11 mouse cellular contexts compared by ENCODE assay signal in genomic region chr5:134740501-134741341, GRCm38 (mm10). TPM values are rescaled to one million over a fixed set of nuclear protein-coding genes. Genes with fewer than 3 reads are reported as not detected.
DNase-seq lines count a peak whose midpoint lies in the region; ATAC-seq and TF ChIP-seq lines count a peak whose summit lies in the region.
"Had no signal": no experiment of that assay in that cellular context is flagged by ENCODE, and none has a peak within 500 bp of the region (broad histone marks: within the 10 kb centered on the region; RNA-seq: fewer than 3 reads in every experiment).

No protein-coding gene starts in this region.

- H3K27ac ChIP-seq in kidney, adult 2 months (ENCODE audit: insufficient read depth, low read depth, low read length): 0 out of 2 replicates have a peak overlapping the region, but pooled peaks have one; percentile 19
- H3K27ac ChIP-seq in hindbrain, embryonic 14.5 days: no peak overlapping the region
- H3K27ac ChIP-seq: liver, embryonic 15.5 days had no signal

- H3K9ac ChIP-seq in hindbrain, embryonic 14.5 days: no peak overlapping the region
- H3K9ac ChIP-seq: liver, embryonic 15.5 days had no signal

- TF ChIP-seq POLR2A in kidney, adult 2 months (IDR thresholded peaks at IDR 0.05; ENCODE audit: low read depth, low read length): no peak

- 0 out of 2 replicates have a peak, but pooled peaks cover 3% of the 10 kb centered on the region for H3K4me1 ChIP-seq in kidney, adult 2 months (ENCODE audit: control insufficient read depth, insufficient read depth, low read length)
- H3K4me1 ChIP-seq in hindbrain, embryonic 14.5 days (replicated peaks; ENCODE audit: control insufficient read depth, insufficient read depth, low read length): 0 out of 2 replicates have a peak, but pooled peaks cover 7% of the 10 kb centered on the region

- H3K9me3 ChIP-seq in hindbrain, embryonic 14.5 days (ENCODE audit: control insufficient read depth, low read length): no peaks in the 10 kb centered on the region
- H3K9me3 ChIP-seq: liver, embryonic 15.5 days had no signal

- 0 out of 2 replicates have a peak, but pooled peaks have one; percentile 23 for ATAC-seq in erythroblast, adult 5-6 weeks (replicated peaks; ENCODE audit: low FRiP score, poor library complexity, severe bottlenecking)
- peak; percentile 34; the same call in 1 of the 2 replicates for ATAC-seq in hindbrain, embryonic 14.5 days (ENCODE audit: low FRiP score)

- no peaks in the 10 kb centered on the region for H3K27me3 ChIP-seq in kidney, adult 2 months (replicated peaks; ENCODE audit: control insufficient read depth, insufficient read depth, low read length)
- no peaks in the 10 kb centered on the region for H3K27me3 ChIP-seq in hindbrain, embryonic 14.5 days (ENCODE audit: control insufficient read depth, insufficient read depth, low read length)
- H3K27me3 ChIP-seq: liver, embryonic 15.5 days had no signal

- WGBS in kidney, adult 2 months: 60% methylated on average over 11 of the region's 11 CpGs
- WGBS in hindbrain, embryonic 14.5 days: 39% methylated on average over 11 of the region's 11 CpGs

- H3K4me2 ChIP-seq in hindbrain, embryonic 14.5 days (replicated peaks): no peak overlapping the region
- H3K4me2 ChIP-seq: liver, embryonic 15.5 days had no signal

- no peak overlapping the region for H3K4me3 ChIP-seq in kidney, adult 2 months (ENCODE audit: insufficient read depth, low read depth, low read length)
- no peak overlapping the region for H3K4me3 ChIP-seq in hindbrain, embryonic 14.5 days (replicated peaks; ENCODE audit: low read length)
- H3K4me3 ChIP-seq: liver, embryonic 15.5 days had no signal

- H3K36me3 ChIP-seq in kidney, adult 2 months (ENCODE audit: control insufficient read depth, insufficient read depth, low read length): no peaks in the 10 kb centered on the region
- no peaks in the 10 kb centered on the region for H3K36me3 ChIP-seq in hindbrain, embryonic 14.5 days (replicated peaks; ENCODE audit: control insufficient read depth, insufficient read depth)
- H3K36me3 ChIP-seq: liver, embryonic 15.5 days had no signal

- peak; percentile 28 for DNase-seq in kidney, adult 2 months
- no peak for DNase-seq in kidney, postnatal 25 days
- no peak for DNase-seq in hindbrain, embryonic 14.5 days (ENCODE audit: low spot score)
- peak; percentile 71 for DNase-seq in lung, postnatal 36 days
- DNase-seq in ovary, adult 18-20 months (ENCODE audit: low spot score): no peak
- DNase-seq in c-Kit-positive CD71-positive TER-119-positive erythroid progenitor cells, embryonic 14.5 days (ENCODE audit: low spot score): no peak
- no peak for DNase-seq in thymus, postnatal 0 days (ENCODE audit: low spot score)
- DNase-seq: gastrocnemius, postnatal 25 days; thymus, postnatal 4 days had no signal

- no peak for TF ChIP-seq CTCF in kidney, adult 2 months (conservative IDR thresholded peaks at IDR 0.05; ENCODE audit: insufficient read depth, insufficient read length, low read depth, low read length)

RNA-seq across cellular contexts. Expression of gene Eln, which starts 6.4 kb away (rescaled TPM):
- polyA plus RNA-seq in kidney, adult 2 months (2012; rRNA removed): 23.6 and 30.8 TPM in 2 replicates
- total RNA-seq in erythroblast, adult 5-6 weeks (2015; ENCODE audit: low replicate concordance): not detected in 2 replicates
- not detected in 2 replicates for total RNA-seq in erythroblast, adult 5-6 weeks (2017; ENCODE audit: low replicate concordance)
- 17.9 and 21.4 TPM in 2 replicates for polyA plus RNA-seq in hindbrain, embryonic 14.5 days (2014; fragmentation: Nextera tagmentation; extraction: Ambion mirVana)
- 12.4 and 96.1 TPM in 2 replicates for polyA plus RNA-seq in thymus, postnatal 0 days (2015; fragmentation: Nextera tagmentation; extraction: Ambion mirVana)

RNA-seq across cellular contexts. Expression of gene Limk1, which starts 52.3 kb away (rescaled TPM):
- 7.3 and 7.9 TPM in 2 replicates for polyA plus RNA-seq in kidney, adult 2 months (2012; rRNA removed)
- 0.19 and 2.1 TPM in 2 replicates for total RNA-seq in erythroblast, adult 5-6 weeks (2015; ENCODE audit: low replicate concordance)
- 2.1 and 3.6 TPM in 2 replicates for total RNA-seq in erythroblast, adult 5-6 weeks (2017; ENCODE audit: low replicate concordance)
- 25.5 and 26.4 TPM in 2 replicates for polyA plus RNA-seq in hindbrain, embryonic 14.5 days (2014; fragmentation: Nextera tagmentation; extraction: Ambion mirVana)
- polyA plus RNA-seq in thymus, postnatal 0 days (2015; fragmentation: Nextera tagmentation; extraction: Ambion mirVana): 2.8 and 3.8 TPM in 2 replicates

Comparison
In these comparisons a context has a peak if more than half of its experiments do, and no peak if none do; other contexts are left out.
1. DNase-seq: peak in kidney, adult 2 months (single experiment) and lung, postnatal 36 days (single experiment); none in kidney, postnatal 25 days (0 of 2), hindbrain, embryonic 14.5 days (single experiment), ovary, adult 18-20 months (single experiment), c-Kit-positive CD71-positive TER-119-positive erythroid progenitor cells, embryonic 14.5 days (single experiment) and thymus, postnatal 0 days (single experiment).